Mouse (Mus musculus) layer of hippocampus, adult 11-12 months (tissue): ENCODE data around the gene Eml3.
"Not testable (repeated sequence)": the region's sequence is repeated elsewhere in the genome, so short reads cannot be mapped to it uniquely, and the experiment has no call there.

Experiments used
- DNase-seq: peaks from one replicate; pipeline ENCODE4 v3.0.0; 2022; ENCODE audit warnings: low spot score

Eml3 gene

GRCm38 (mm10) chr19:8929224-8930088 is at the start of gene Eml3, which contains the start of gene Rom1:
Gene Eml3, plus strand, starts transcription at chr19:8929552.
Gene Rom1, minus strand, starts transcription at chr19:8929356.
- DNase-seq = peak; percentile 77

- DNase-seq = peak; percentile 89
Measured at GRCm38 (mm10) chr19:8880311-8881033, 48.9 kb upstream of the Eml3 start, which contains the start of gene Uqcc3. Gene Uqcc3, minus strand, starts transcription at chr19:8880923.

- no peak for DNase-seq
Measured at GRCm38 (mm10) chr19:8881034-8881392, 48.3 kb upstream of the Eml3 start.

GRCm38 (mm10) chr19:8883616-8884015 is 45.7 kb upstream of the Eml3 start, which contains the start of the genes Lbhd1 and Gm49403:
Gene Lbhd1, plus strand, starts transcription at chr19:8883732.
Gene Gm49403, plus strand, starts transcription at chr19:8883930.
- DNase-seq = no peak

GRCm38 (mm10) chr19:8886916-8887584 is 42.3 kb upstream of the Eml3 start:
- DNase-seq = no peak

DNA sequence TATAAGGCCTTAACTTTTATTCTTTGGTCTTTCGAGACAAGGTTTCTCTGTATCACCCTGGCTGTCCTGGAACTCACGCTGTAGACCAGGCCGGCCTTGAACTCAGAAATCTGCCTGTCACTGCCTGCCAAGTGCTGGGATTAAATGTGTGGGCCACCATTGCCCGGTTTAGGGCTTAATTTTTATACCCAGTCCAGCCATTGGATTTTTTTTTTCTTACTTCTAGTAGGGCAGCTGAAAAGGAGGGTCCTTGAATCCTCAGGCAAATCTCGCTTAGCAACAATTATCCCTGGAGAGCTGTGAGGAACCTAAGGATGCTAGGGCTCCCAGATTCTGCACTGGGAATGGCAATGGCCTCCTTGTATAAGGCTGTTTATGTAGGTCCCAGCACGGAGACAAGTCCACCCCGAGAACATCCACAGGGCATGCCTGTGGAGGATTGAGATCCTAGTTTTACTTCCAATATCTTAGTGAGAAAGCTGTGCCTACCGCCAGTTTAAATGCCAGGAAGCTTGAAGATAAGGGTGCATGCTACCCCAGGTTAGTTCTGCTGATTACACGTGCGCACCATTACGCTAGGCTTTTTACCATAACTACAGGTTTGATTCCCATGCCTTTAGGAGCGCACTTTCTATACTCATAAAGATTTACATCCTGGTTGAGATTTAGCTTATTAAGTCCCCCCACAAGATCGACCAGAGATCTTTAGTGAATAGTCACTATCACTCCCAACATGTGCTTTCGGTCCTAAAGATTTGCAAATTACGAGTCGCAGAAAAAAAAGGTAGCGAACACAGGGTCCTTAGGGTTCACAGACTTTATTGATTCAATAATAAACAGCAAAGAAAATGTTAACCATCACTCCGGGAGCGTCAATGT is 41.5 kb upstream of the Eml3 start:
- no peak for DNase-seq

GRCm38 (mm10) chr19:8888511-8889385 is 40.6 kb upstream of the Eml3 start, which contains the start of the genes 1810009A15Rik and Gm49416:
Gene 1810009A15Rik, plus strand, starts transcription at chr19:8888853.
Gene Gm49416, plus strand, starts transcription at chr19:8888926.
- peak; percentile 95 for DNase-seq

- peak; percentile 84 for DNase-seq
Measured at GRCm38 (mm10) chr19:8892829-8893766, 36.3 kb upstream of the Eml3 start, which contains the start of gene Ints5. Gene Ints5, plus strand, starts transcription at chr19:8893005.

- DNase-seq = no peak
Measured at GRCm38 (mm10) chr19:8895397-8895960, 33.9 kb upstream of the Eml3 start.

DNA sequence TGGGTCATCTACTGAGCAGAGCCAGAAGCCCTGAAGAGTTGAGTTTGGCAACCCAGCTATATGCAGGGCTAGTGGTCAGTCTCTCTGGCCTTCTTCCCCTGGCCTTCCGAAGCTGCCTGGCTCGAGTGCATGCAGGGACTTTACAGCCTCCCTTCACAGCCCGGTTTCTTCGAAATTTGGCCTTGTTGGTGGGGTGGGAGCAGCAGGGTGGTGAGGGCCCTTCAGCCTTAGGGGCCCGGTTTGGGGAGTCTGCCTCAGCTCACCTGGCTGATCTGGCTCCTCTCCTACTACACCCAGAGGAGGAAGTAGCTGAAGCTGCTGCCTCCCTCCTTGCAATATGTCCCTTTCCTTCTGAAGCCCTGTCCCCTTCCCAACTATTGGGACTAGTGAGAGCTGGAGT is 33.1 kb upstream of the Eml3 start:
- not testable (repeated sequence) for DNase-seq

- DNase-seq = not testable (repeated sequence)
Measured at GRCm38 (mm10) chr19:8897211-8897864, 32.0 kb upstream of the Eml3 start.

DNA sequence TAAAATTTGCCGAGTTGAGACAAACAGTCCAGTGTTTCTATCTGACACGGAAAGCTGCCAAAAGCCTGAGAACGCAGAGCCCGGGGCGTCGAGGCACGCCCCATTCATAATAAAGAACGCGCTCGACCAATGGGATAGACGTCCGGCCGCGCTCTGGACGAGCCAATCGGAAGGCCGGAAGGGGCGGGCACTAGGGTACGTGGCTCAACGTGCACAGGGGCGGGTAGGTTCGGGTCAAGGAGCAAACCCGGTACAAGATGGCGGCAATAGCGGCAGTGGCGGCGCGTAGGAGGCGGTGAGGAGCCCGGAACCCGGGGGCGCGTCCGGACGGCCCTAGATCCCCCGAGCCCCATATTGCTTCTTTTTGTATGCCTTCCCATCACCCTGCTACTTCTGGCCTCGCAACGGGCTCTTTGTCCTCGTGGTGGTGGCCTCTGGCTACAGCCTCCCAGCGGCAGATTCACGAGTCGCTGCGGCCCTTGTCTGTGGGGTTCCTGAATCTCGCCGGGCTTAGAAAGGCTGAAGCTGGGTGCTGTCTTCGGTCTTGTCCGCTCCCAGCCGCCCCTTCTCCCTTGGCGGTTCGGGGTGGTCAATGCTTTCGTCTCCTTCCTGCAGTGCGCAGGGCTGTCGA is 31.4 kb upstream of the Eml3 start, which contains the start of gene Ganab:
Gene Ganab, plus strand, starts transcription at position 207 of the 631 bp plus-strand sequence.
- peak; percentile 97 for DNase-seq

DNA sequence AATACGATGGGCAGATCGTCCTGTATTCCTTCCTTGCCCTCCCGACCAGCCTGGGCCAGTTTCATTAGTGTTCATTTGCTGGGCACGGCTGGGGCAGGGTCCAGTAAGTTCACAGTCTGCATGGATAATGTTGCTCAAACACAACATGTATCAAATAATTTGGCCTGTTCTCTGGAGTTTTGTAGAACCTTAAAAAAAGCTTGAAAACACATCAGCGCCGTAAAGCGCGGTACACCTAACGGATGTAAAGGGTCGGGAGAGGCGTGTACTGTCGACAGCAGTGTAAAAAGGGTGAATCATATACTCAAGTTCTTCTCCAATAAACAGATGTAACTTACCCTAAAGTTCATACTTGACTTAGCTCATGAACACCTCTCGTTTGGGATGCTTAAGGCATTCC is 30.8 kb upstream of the Eml3 start:
- no peak for DNase-seq

- DNase-seq = no peak
Measured at GRCm38 (mm10) chr19:8899079-8899478, 30.3 kb upstream of the Eml3 start.

DNA sequence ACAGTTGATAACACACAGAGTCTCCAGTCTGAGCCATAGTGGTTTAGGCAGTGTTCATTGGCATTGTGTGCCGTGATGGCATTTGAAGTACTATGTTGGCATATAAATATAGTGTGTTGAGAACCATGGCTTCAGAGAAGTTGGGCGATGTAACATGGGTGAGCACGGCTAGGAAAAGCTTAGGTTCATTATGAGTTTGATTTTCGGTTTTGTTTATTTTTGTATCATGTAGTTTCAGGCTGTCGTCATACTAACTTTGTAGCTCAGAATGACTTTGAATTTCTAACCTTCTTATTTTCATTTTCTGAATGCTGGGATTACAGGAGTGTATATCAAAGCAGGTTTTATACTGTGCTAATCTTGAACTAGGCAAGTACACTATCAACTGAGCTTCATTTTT is 25.9 kb upstream of the Eml3 start:
- no peak for DNase-seq

- no peak for DNase-seq
Measured at GRCm38 (mm10) chr19:8908531-8908930, 20.8 kb upstream of the Eml3 start.

- no peak for DNase-seq
Measured at GRCm38 (mm10) chr19:8911810-8912209, 17.5 kb upstream of the Eml3 start.

GRCm38 (mm10) chr19:8914212-8914611 is 15.1 kb upstream of the Eml3 start:
- DNase-seq = no peak
